Mouse (Mus musculus) G1E (cell line): ENCODE measurements around the gene Mtg2. TPM values are rescaled to one million over a fixed set of nuclear protein-coding genes. Genes with fewer than 3 reads are reported as not detected.

Experiments used
- ATAC-seq: 2 replicates; pipeline ENCODE4 v1.8.0; 2016; ENCODE audit warnings: mild to moderate bottlenecking; ENCODE audit not compliant: insufficient number of reproducible peaks, poor library complexity, low FRiP score, severe bottlenecking; ENCODE audit errors: extremely low read depth
- DNase-seq: peaks from one replicate; pipeline ENCODE4 v3.0.0; 2012; ENCODE audit warnings: low spot score
- H3K27me3 ChIP-seq: 2 replicates; pipeline ENCODE4 v1.6.1; 2012; ENCODE audit warnings: mild to moderate bottlenecking, low read length, inconsistent platforms; ENCODE audit not compliant: insufficient read depth
- H3K36me3 ChIP-seq: replicated peaks from 2 replicates; pipeline ENCODE3; 2012; ENCODE audit warnings: mild to moderate bottlenecking, inconsistent platforms
- H3K4me1 ChIP-seq: 2 replicates; pipeline ENCODE4 v1.6.1; 2012; ENCODE audit warnings: low read depth, low read length, inconsistent platforms, mixed read lengths; ENCODE audit not compliant: insufficient read depth
- H3K4me3 ChIP-seq: 2 replicates; pipeline ENCODE4 v1.5.1; 2012; ENCODE audit warnings: low read depth, mild to moderate bottlenecking, inconsistent platforms, low read length, moderate library complexity, mixed read lengths
- H3K9me3 ChIP-seq: replicated peaks from 2 replicates; pipeline ENCODE4 v1.6.1; 2012; ENCODE audit warnings: inconsistent platforms
- CTCF ChIP-seq: IDR thresholded peaks from 2 replicates; pipeline ENCODE4 v1.5.1; 2012; ENCODE audit warnings: low read depth, low read length, inconsistent platforms, mixed read lengths
- GATA1 ChIP-seq: IDR thresholded peaks from 2 replicates; pipeline ENCODE4 v1.6.1; 2012; ENCODE audit warnings: borderline replicate concordance, low read length, inconsistent platforms, mixed read lengths
- GATA2 ChIP-seq: IDR thresholded peaks from 2 replicates; pipeline ENCODE4 v1.6.1; 2012; ENCODE audit warnings: low read depth, low read length, inconsistent platforms, borderline replicate concordance
- POLR2AphosphoS5 ChIP-seq: IDR thresholded peaks from 2 replicates; pipeline ENCODE4 v1.6.1; 2012; ENCODE audit warnings: low read depth, low read length, inconsistent platforms; ENCODE audit not compliant: insufficient replicate concordance
- TAL1 ChIP-seq: conservative IDR thresholded peaks from 2 replicates; pipeline ENCODE4 v1.6.1; 2012; ENCODE audit warnings: low read depth, low read length, inconsistent platforms, mixed read lengths
- polyA plus RNA-seq: library from polyadenylated mRNA; stranded (reverse); fragments of >175 nt; gene quantifications from 2 replicates; pipeline ENCODE4 v1.2.3, GENCODE M21; 2012
- total RNA-seq, 2 experiments: library from RNA; stranded (forward) in 1 of 2; stranded (reverse) in 1 of 2; fragments of 200-1000 nt in 1 of 2; fragments of >200 nt in 1 of 2; fragmentation: Nextera tagmentation in 1 of 2; gene quantifications; 2 replicates each; pipeline ENCODE4 v1.2.3; 2014 to 2017

The Mtg2 gene
- total and polyA plus RNA-seq, 3 experiments: 12.3 to 21.7 (median 12.9) TPM

GRCm38 (mm10) chr2:180103978-180104658, 33.7 kb downstream of the Mtg2 start, which contains the start of gene Hrh3:
TSS of gene Hrh3 (minus strand) at chr2:180104488.
- DNase-seq (peak; percentile 90), ATAC-seq (peak; percentile 36; the same call in 1 of the 2 replicates)
- peak within 1 kb of the TSS; percentile 65; the same call in 1 of the 2 replicates for H3K4me3 ChIP-seq
- TF ChIP-seq POLR2AphosphoS5: no peak
- peaks cover 81% of the 10 kb centered on the region for H3K27me3 ChIP-seq
- no peaks in the 10 kb centered on the region for H3K9me3 ChIP-seq
- no peaks in the 10 kb centered on the region for H3K36me3 ChIP-seq
- H3K4me1 ChIP-seq: peaks cover 21% of the 10 kb centered on the region

GRCm38 (mm10) chr2:180104659-180105377, 34.4 kb downstream of the Mtg2 start:
- no peaks in the 10 kb centered on the region for H3K36me3 ChIP-seq
- H3K4me1 ChIP-seq: peaks cover 21% of the 10 kb centered on the region
- peak overlapping the region; percentile 65; the same call in 1 of the 2 replicates for H3K4me3 ChIP-seq
- H3K9me3 ChIP-seq: no peaks in the 10 kb centered on the region
- no peak for TF ChIP-seq TAL1
- DNase-seq: no peak
- peaks cover 81% of the 10 kb centered on the region for H3K27me3 ChIP-seq
- no peak for ATAC-seq

DNA sequence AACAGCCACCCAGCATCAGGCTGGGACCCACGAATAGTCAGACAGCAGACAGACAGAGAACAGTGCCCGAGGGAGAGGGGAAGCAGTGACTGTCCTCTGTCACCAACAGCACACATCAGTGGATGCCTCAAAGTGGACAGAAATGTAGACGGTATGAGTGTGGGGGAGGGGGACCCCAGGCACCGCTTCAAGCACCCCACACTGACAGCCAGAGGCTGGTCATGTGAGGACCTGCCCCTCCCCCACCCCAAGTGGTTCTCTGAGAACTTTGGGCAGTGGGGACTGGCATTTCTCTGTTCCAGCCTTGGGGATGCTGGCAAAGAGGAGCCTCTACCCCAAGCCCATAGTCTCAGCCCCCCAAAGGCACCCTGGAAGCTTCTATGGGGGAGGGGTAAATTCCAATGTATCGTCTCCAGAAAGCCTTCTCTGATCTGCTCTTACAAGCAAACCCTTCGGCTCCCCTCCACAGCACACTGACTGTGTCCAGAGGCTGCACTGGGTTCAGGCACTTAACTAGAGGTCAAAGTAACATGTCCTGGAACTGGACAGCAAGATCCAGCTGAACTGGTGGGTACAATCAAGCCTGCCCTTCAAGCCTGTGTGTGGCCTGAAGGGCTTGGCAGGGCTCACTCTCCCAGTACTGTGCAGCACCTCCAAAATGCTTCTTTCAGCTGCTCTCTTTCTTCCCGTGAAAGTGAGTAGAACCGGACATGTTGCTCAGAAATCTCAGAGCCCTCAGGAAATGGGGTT, 35.2 kb downstream of the Mtg2 start:
- ATAC-seq: no peak
- DNase-seq: no peak
- Histone ChIP-seq H3K4me3 (no peak overlapping the region), H3K9me3 (no peaks in the 10 kb centered on the region), H3K27me3 (peaks cover 81% of the 10 kb centered on the region), H3K4me1 (peaks cover 21% of the 10 kb centered on the region), H3K36me3 (no peaks in the 10 kb centered on the region)
- TF ChIP-seq GATA2: no peak
- TF ChIP-seq TAL1: no peak
- TF ChIP-seq GATA1: no peak
- TF ChIP-seq POLR2AphosphoS5: no peak
- no peak for TF ChIP-seq CTCF

DNA sequence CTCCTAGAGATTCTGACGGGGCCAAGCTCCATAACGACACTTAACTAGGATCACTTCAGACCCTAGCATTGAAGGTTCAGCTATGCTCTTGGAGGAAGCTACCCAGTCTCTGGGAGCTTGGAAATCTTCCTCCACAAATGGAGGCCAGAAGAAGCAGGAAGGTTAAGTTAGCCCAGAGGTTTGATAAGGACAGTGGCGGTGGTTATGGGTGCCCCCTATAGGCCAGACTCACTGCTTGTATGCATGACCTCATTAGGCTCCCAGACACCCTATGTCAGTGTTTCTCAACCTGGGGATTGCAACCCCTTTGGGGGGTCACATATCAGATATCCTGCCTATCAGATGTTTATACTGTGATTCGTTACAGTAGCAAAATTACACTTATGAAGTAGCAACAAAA, 36.7 kb downstream of the Mtg2 start:
- H3K4me3 ChIP-seq: no peak overlapping the region
- TF ChIP-seq POLR2AphosphoS5: no peak
- TF ChIP-seq GATA1: no peak
- no peak for TF ChIP-seq GATA2
- TF ChIP-seq CTCF: no peak
- TF ChIP-seq TAL1: no peak
- DNase-seq (no peak), ATAC-seq (no peak)
- peaks cover 21% of the 10 kb centered on the region for H3K4me1 ChIP-seq
- no peaks in the 10 kb centered on the region for H3K9me3 ChIP-seq
- H3K27me3 ChIP-seq: peaks cover 81% of the 10 kb centered on the region
- H3K36me3 ChIP-seq: no peaks in the 10 kb centered on the region

- Histone ChIP-seq H3K4me1 (peaks cover 21% of the 10 kb centered on the region), H3K36me3 (no peaks in the 10 kb centered on the region), H3K27me3 (peaks cover 80% of the 10 kb centered on the region), H3K4me3 (no peak overlapping the region), H3K9me3 (no peaks in the 10 kb centered on the region)
- DNase-seq (no peak), ATAC-seq (no peak)
- no peak for TF ChIP-seq POLR2AphosphoS5
- no peak for TF ChIP-seq CTCF
- TF ChIP-seq GATA2: no peak
- TF ChIP-seq TAL1: no peak
- no peak for TF ChIP-seq GATA1
Observed at GRCm38 (mm10) chr2:180108285-180108684, 37.9 kb downstream of the Mtg2 start.
